Mouse (Mus musculus) hindbrain, embryonic 11.5 days (tissue): Measurements from ENCODE around the gene Atf1. TPM values are rescaled to one million over a fixed set of nuclear protein-coding genes. Genes with fewer than 3 reads are reported as not detected.

ENCODE experiments used
- ATAC-seq: fragments of 200-750 bp; cut with Nextera tagmentation; 2 replicates; pipeline ENCODE4 v1.8.0; 2017; ENCODE audit warnings: mild to moderate bottlenecking, moderate TSS enrichment, moderate library complexity; ENCODE audit not compliant: low FRiP score
- DNase-seq: peaks from one replicate; pipeline ENCODE4 v3.0.0-alpha.2; 2015; ENCODE audit warnings: low spot score
- H3K27ac ChIP-seq: fragments of 300-500 bp; sonication (generic); 2 replicates; pipeline ENCODE4 v1.5.1; 2014; ENCODE audit warnings: mild to moderate bottlenecking, low read depth, low read length
- H3K27me3 ChIP-seq: fragments of 300-500 bp; sonication (generic); 2 replicates; pipeline ENCODE4 v1.6.1; 2014; ENCODE audit warnings: mild to moderate bottlenecking, low read length, moderate library complexity, mixed read lengths; ENCODE audit not compliant: control insufficient read depth, insufficient read depth
- H3K36me3 ChIP-seq: fragments of 300-500 bp; sonication (generic); 2 replicates; pipeline ENCODE4 v1.6.1; 2014; ENCODE audit warnings: mild to moderate bottlenecking, low read length, moderate library complexity, mixed read lengths; ENCODE audit not compliant: control insufficient read depth, insufficient read depth
- H3K4me1 ChIP-seq: fragments of 300-500 bp; sonication (generic); replicated peaks from 2 replicates; pipeline ENCODE4 v1.6.1; 2014; ENCODE audit warnings: low read length, mixed read lengths; ENCODE audit not compliant: control insufficient read depth, insufficient read depth
- H3K4me2 ChIP-seq: fragments of 300-500 bp; sonication (generic); replicated peaks from 2 replicates; pipeline ENCODE4 v1.6.1; 2014; ENCODE audit warnings: mild to moderate bottlenecking, low read depth, low read length
- H3K4me3 ChIP-seq: fragments of 300-500 bp; sonication (generic); 2 replicates; pipeline ENCODE4 v1.5.1; 2014; ENCODE audit warnings: low read depth, low read length
- H3K9ac ChIP-seq: fragments of 300-500 bp; sonication (generic); 2 replicates; pipeline ENCODE4 v1.6.1; 2014; ENCODE audit warnings: low read depth, low read length
- H3K9me3 ChIP-seq: fragments of 300-500 bp; sonication (generic); 2 replicates; pipeline ENCODE4 v1.6.1; 2016; ENCODE audit warnings: low read length; ENCODE audit not compliant: control insufficient read depth
- WGBS: fragments of 180-500 bp; shearing (Covaris S2); extraction: QIAGEN DNeasy Blood & Tissue Kit; methylation state at CpG from one replicate; pipeline ENCODE4 v1.1.7; 2014; 5-methylcytosine and 5-hydroxymethylcytosine counted together
- polyA plus RNA-seq: library from polyadenylated mRNA; unstranded; fragments of >200 nt; fragmentation: Nextera tagmentation; extraction: Ambion mirVana; gene quantifications from 2 replicates; pipeline ENCODE4 v1.2.1, GENCODE M21; 2014

Atf1 gene
- polyA plus RNA-seq, 1 experiment from 2014 or later, result 35.5 TPM

GRCm38 (mm10) chr15:100274790-100275559 lies 47.4 kb downstream of the Atf1 start:
- Histone ChIP-seq H3K27ac (no peak overlapping the region), H3K4me1 (no peaks in the 10 kb centered on the region), H3K9ac (no peak overlapping the region), H3K4me2 (no peak overlapping the region), H3K9me3 (no peaks in the 10 kb centered on the region), H3K4me3 (no peak overlapping the region), H3K27me3 (no peaks in the 10 kb centered on the region), H3K36me3 (no peaks in the 10 kb centered on the region)
- ATAC-seq (no peak), DNase-seq (no peak)
- WGBS, result 86% methylated on average over 7 of the region's 7 CpGs

GRCm38 (mm10) chr15:100276403-100276802 lies 48.8 kb downstream of the Atf1 start:
- H3K4me2 ChIP-seq, result no peak overlapping the region
- no peaks in the 10 kb centered on the region for H3K27me3 ChIP-seq
- 90% methylated on average over 4 of the region's 4 CpGs for WGBS
- no peaks in the 10 kb centered on the region for H3K36me3 ChIP-seq
- H3K9ac ChIP-seq, result no peak overlapping the region
- ATAC-seq (no peak), DNase-seq (no peak)
- H3K9me3 ChIP-seq, result no peaks in the 10 kb centered on the region
- no peak overlapping the region for H3K27ac ChIP-seq
- no peak overlapping the region for H3K4me3 ChIP-seq
- no peaks in the 10 kb centered on the region for H3K4me1 ChIP-seq

GRCm38 (mm10) chr15:100277586-100277985 lies 50.0 kb downstream of the Atf1 start:
- Histone ChIP-seq H3K4me2 (no peak overlapping the region), H3K9ac (no peak overlapping the region), H3K36me3 (no peaks in the 10 kb centered on the region), H3K9me3 (no peaks in the 10 kb centered on the region), H3K4me1 (no peaks in the 10 kb centered on the region), H3K27me3 (no peaks in the 10 kb centered on the region), H3K4me3 (no peak overlapping the region), H3K27ac (no peak overlapping the region)
- DNase-seq (no peak), ATAC-seq (no peak)
- 92% methylated on average over 3 of the region's 3 CpGs for WGBS

GRCm38 (mm10) chr15:100280626-100281025 lies 53.0 kb downstream of the Atf1 start, which contains the start of gene Tmprss12:
Gene Tmprss12, plus strand, starts transcription at chr15:100280837.
- H3K4me1 ChIP-seq, result no peaks in the 10 kb centered on the region
- no peak within 1 kb of the TSS for H3K4me3 ChIP-seq
- no peak for DNase-seq
- H3K36me3 ChIP-seq, result no peaks in the 10 kb centered on the region
- no peaks in the 10 kb centered on the region for H3K9me3 ChIP-seq
- 97% methylated on average over 20 of the region's 20 CpGs for WGBS
- no peaks in the 10 kb centered on the region for H3K27me3 ChIP-seq
- H3K9ac ChIP-seq, result no peak within 1 kb of the TSS
- H3K4me2 ChIP-seq, result no peak within 1 kb of the TSS
- no peak within 1 kb of the TSS for H3K27ac ChIP-seq
- no peak for ATAC-seq

GRCm38 (mm10) chr15:100288980-100289379 lies 61.4 kb downstream of the Atf1 start:
- no peak for ATAC-seq
- Histone ChIP-seq H3K27me3 (no peaks in the 10 kb centered on the region), H3K4me1 (no peaks in the 10 kb centered on the region), H3K36me3 (no peaks in the 10 kb centered on the region), H3K9ac (no peak overlapping the region), H3K4me3 (no peak overlapping the region), H3K4me2 (no peak overlapping the region), H3K9me3 (no peaks in the 10 kb centered on the region), H3K27ac (no peak overlapping the region)
- 94% methylated on average over 6 of the region's 6 CpGs for WGBS
- DNase-seq, result no peak

GRCm38 (mm10) chr15:100290858-100291257 lies 63.2 kb downstream of the Atf1 start:
- DNase-seq (no peak), ATAC-seq (no peak)
- H3K4me1 ChIP-seq, result no peaks in the 10 kb centered on the region
- H3K27me3 ChIP-seq, result no peaks in the 10 kb centered on the region
- H3K36me3 ChIP-seq, result no peaks in the 10 kb centered on the region
- WGBS, result 78% methylated on average over 5 of the region's 5 CpGs
- no peak overlapping the region for H3K4me3 ChIP-seq
- H3K4me2 ChIP-seq, result no peak overlapping the region
- H3K27ac ChIP-seq, result no peak overlapping the region
- no peak overlapping the region for H3K9ac ChIP-seq
- H3K9me3 ChIP-seq, result no peaks in the 10 kb centered on the region

GRCm38 (mm10) chr15:100292326-100292725 lies 64.7 kb downstream of the Atf1 start:
- H3K4me2 ChIP-seq, result no peak overlapping the region
- no peak for ATAC-seq
- H3K36me3 ChIP-seq, result no peaks in the 10 kb centered on the region
- DNase-seq, result no peak
- no peaks in the 10 kb centered on the region for H3K9me3 ChIP-seq
- no peak overlapping the region for H3K4me3 ChIP-seq
- H3K4me1 ChIP-seq, result no peaks in the 10 kb centered on the region
- H3K27me3 ChIP-seq, result no peaks in the 10 kb centered on the region
- no peak overlapping the region for H3K9ac ChIP-seq
- WGBS, result 67% methylated on average over 7 of the region's 7 CpGs
- no peak overlapping the region for H3K27ac ChIP-seq

GRCm38 (mm10) chr15:100297856-100298255 lies 70.2 kb downstream of the Atf1 start:
- no peaks in the 10 kb centered on the region for H3K4me1 ChIP-seq
- H3K4me2 ChIP-seq, result no peak overlapping the region
- no peak overlapping the region for H3K9ac ChIP-seq
- H3K27me3 ChIP-seq, result no peaks in the 10 kb centered on the region
- H3K4me3 ChIP-seq, result no peak overlapping the region
- no peak overlapping the region for H3K27ac ChIP-seq
- H3K9me3 ChIP-seq, result no peaks in the 10 kb centered on the region
- ATAC-seq, result no peak
- 86% methylated on average over 5 of the region's 5 CpGs for WGBS
- no peak for DNase-seq
- no peaks in the 10 kb centered on the region for H3K36me3 ChIP-seq

GRCm38 (mm10) chr15:100300499-100300898 lies 72.9 kb downstream of the Atf1 start:
- Histone ChIP-seq H3K4me3 (no peak overlapping the region), H3K4me2 (no peak overlapping the region), H3K9ac (no peak overlapping the region), H3K36me3 (no peaks in the 10 kb centered on the region), H3K27ac (no peak overlapping the region), H3K4me1 (no peaks in the 10 kb centered on the region), H3K9me3 (no peaks in the 10 kb centered on the region), H3K27me3 (no peaks in the 10 kb centered on the region)
- no peak for ATAC-seq
- WGBS, result 83% methylated on average over 6 of the region's 6 CpGs
- DNase-seq, result no peak
